ENCODE assay signal across 22 mouse cellular contexts in the genomic region with DNA sequence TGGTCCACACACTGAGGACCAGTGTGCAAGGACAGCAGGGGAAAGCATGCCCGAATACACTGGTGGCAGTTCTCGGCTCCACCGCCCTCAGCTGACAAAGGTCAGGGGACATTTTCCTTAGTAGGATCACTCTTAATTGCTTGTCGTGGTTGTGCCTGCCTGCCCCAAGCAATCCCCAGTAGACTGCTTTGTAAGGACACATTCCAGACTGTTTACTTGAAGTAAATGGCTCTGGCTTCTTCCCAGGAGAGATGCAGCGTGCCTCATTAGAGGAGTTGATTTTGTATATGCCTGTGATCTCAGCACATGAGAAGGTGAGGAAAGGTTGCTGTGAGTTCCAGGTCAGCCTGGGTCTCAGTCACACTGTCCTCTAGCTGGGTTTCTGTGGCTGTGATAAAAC. TPM values are rescaled to one million over a fixed set of nuclear protein-coding genes. Genes with fewer than 3 reads are reported as not detected.
DNase-seq lines count a peak whose midpoint lies in the region; ATAC-seq and TF ChIP-seq lines count a peak whose summit lies in the region.
"Had no signal": no experiment of that assay in that cellular context is flagged by ENCODE, and none has a peak within 500 bp of the region (broad histone marks: within the 10 kb centered on the region; RNA-seq: fewer than 3 reads in every experiment).

No protein-coding gene starts in this region.

- TF ChIP-seq POLR2A in brain, embryonic 14.5 days (IDR thresholded peaks at IDR 0.05; ENCODE audit: borderline replicate concordance, extremely low read depth, insufficient read depth, insufficient read length, poor library complexity, severe bottlenecking), result no peak

- H3K27ac ChIP-seq in kidney, embryonic 15.5 days, result no peak overlapping the region
- H3K27ac ChIP-seq: embryonic facial prominence, embryonic 12.5 days; forebrain, embryonic 12.5 days; heart, embryonic 10.5 days; hindbrain, embryonic 12.5 days had no signal

- H3K4me1 ChIP-seq in kidney, embryonic 15.5 days, result 0 out of 2 replicates have a peak, but pooled peaks cover 16% of the 10 kb centered on the region
- H3K4me1 ChIP-seq: embryonic facial prominence, embryonic 12.5 days; hindbrain, embryonic 12.5 days had no signal

- no peaks in the 10 kb centered on the region for H3K36me3 ChIP-seq in kidney, embryonic 15.5 days
- H3K36me3 ChIP-seq: forebrain, embryonic 12.5 days; hindbrain, embryonic 12.5 days had no signal

- no peak overlapping the region for H3K4me2 ChIP-seq in kidney, embryonic 15.5 days
- H3K4me2 ChIP-seq: embryonic facial prominence, embryonic 12.5 days; forebrain, embryonic 12.5 days; hindbrain, embryonic 12.5 days had no signal

- DNase-seq in kidney, adult 11 months, result peak; percentile 31
- peak; percentile 33 for DNase-seq in kidney, adult 9 months
- DNase-seq in kidney, postnatal 4 days, result no peak
- DNase-seq in brain, embryonic 14.5 days (ENCODE audit: low read depth), result peak; percentile 3
- no peak for DNase-seq in adrenal gland, adult 8-10 months
- no peak for DNase-seq in right cerebral cortex, postnatal 25 days
- DNase-seq: adrenal gland, postnatal 10 days; cerebellum, adult 2 months; cerebellum, postnatal 10 days; embryo, embryonic 11 days; gastrocnemius, postnatal 10 days; heart, adult 18-20 months; heart, postnatal 10 days; heart, postnatal 4 days had no signal

- no peak for TF ChIP-seq CTCF in brain, embryonic 14.5 days (IDR thresholded peaks at IDR 0.05; ENCODE audit: borderline replicate concordance, extremely low read depth, insufficient read depth, insufficient read length)

- WGBS in kidney, embryonic 15.5 days, result 71% methylated on average over 5 of the region's 5 CpGs

- H3K27me3 ChIP-seq in kidney, embryonic 15.5 days, result no peaks in the 10 kb centered on the region
- H3K27me3 ChIP-seq: embryonic facial prominence, embryonic 12.5 days; forebrain, embryonic 12.5 days; hindbrain, embryonic 12.5 days had no signal

- H3K9me3 ChIP-seq in kidney, embryonic 15.5 days (replicated peaks), result no peaks in the 10 kb centered on the region
- H3K9me3 ChIP-seq: embryonic facial prominence, embryonic 12.5 days; forebrain, embryonic 12.5 days; G1E; heart, embryonic 10.5 days; hindbrain, embryonic 12.5 days had no signal

- ATAC-seq in kidney, embryonic 15.5 days (replicated peaks; ENCODE audit: low FRiP score), result no peak
- ATAC-seq: forebrain, embryonic 16.5 days; hindbrain, embryonic 16.5 days had no signal

- no peak overlapping the region for H3K4me3 ChIP-seq in kidney, embryonic 15.5 days (replicated peaks)
- H3K4me3 ChIP-seq: embryonic facial prominence, embryonic 12.5 days; forebrain, embryonic 12.5 days; heart, embryonic 10.5 days; hindbrain, embryonic 12.5 days had no signal

- H3K9ac ChIP-seq in kidney, embryonic 15.5 days, result no peak overlapping the region
- H3K9ac ChIP-seq: embryonic facial prominence, embryonic 12.5 days; forebrain, embryonic 12.5 days; hindbrain, embryonic 12.5 days had no signal

RNA-seq across cellular contexts. Expression of a gene that starts 33.7 kb away (rescaled TPM):
- polyA plus RNA-seq in kidney, embryonic 15.5 days (2015; fragmentation: Nextera tagmentation; extraction: Ambion mirVana), result 45.4 and 48.9 TPM in 2 replicates
- 16.0 and 18.3 TPM in 2 replicates for polyA plus RNA-seq in brain, embryonic 14.5 days (2012; rRNA removed)
- total RNA-seq in adrenal gland, adult 8-10 months (2022), result 100 to 1,000 TPM in 3 of 4 experiments, 10 to 100 TPM in 1; 86.3 to 118 (median 111) TPM

RNA-seq across cellular contexts. Expression of a gene that starts 43.3 kb away (rescaled TPM):
- 5.5 and 5.7 TPM in 2 replicates for polyA plus RNA-seq in kidney, embryonic 15.5 days (2015; fragmentation: Nextera tagmentation; extraction: Ambion mirVana)
- polyA plus RNA-seq in brain, embryonic 14.5 days (2012; rRNA removed), result 3.2 and 3.4 TPM in 2 replicates
- total RNA-seq in adrenal gland, adult 8-10 months (2022), result 10 to 100 TPM in 2 of 4 experiments, 1 to 10 TPM in 2; 7.1 to 15.3 (median 10.7) TPM

Comparison
In these comparisons a context has a peak if more than half of its experiments do, and no peak if none do; other contexts are left out.
1. DNase-seq: peak in kidney, adult 11 months (single experiment), kidney, adult 9 months (single experiment) and brain, embryonic 14.5 days (single experiment); none in kidney, postnatal 4 days (0 of 2), adrenal gland, adult 8-10 months (single experiment) and right cerebral cortex, postnatal 25 days (single experiment).